Mouse (Mus musculus) kidney, embryonic 14.5 days (tissue): Measurements from ENCODE around the gene Astn1. TPM values are rescaled to one million over a fixed set of nuclear protein-coding genes. Genes with fewer than 3 reads are reported as not detected.
A peak's percentile ranks its signal among the peaks of the same experiment; 100 is the strongest.

Experiments used
- ATAC-seq: fragments of 200-750 bp; cut with Nextera tagmentation; 2 replicates; pipeline ENCODE4 v1.8.0; 2017; ENCODE audit warnings: moderate number of reproducible peaks, mild to moderate bottlenecking, moderate TSS enrichment, moderate library complexity; ENCODE audit not compliant: low FRiP score, low TSS enrichment
- H3K27ac ChIP-seq: fragments of 300-500 bp; sonication (generic); 2 replicates; pipeline ENCODE4 v1.5.1; 2014; ENCODE audit warnings: low read depth, mild to moderate bottlenecking, low read length, moderate library complexity, mixed read lengths
- H3K27me3 ChIP-seq: fragments of 300-500 bp; sonication (generic); 2 replicates; pipeline ENCODE4 v1.6.1; 2014; ENCODE audit warnings: mild to moderate bottlenecking, low read length; ENCODE audit not compliant: control insufficient read depth, insufficient read depth
- H3K36me3 ChIP-seq: fragments of 300-500 bp; sonication (generic); 2 replicates; pipeline ENCODE4 v1.6.1; 2014; ENCODE audit warnings: low read length, mixed read lengths; ENCODE audit not compliant: control insufficient read depth, insufficient read depth
- H3K4me1 ChIP-seq: fragments of 300-500 bp; sonication (generic); 2 replicates; pipeline ENCODE4 v1.6.1; 2014; ENCODE audit warnings: low read length, mixed read lengths; ENCODE audit not compliant: control insufficient read depth, insufficient read depth
- H3K4me2 ChIP-seq: fragments of 300-500 bp; sonication (generic); replicated peaks from 2 replicates; pipeline ENCODE4 v1.6.1; 2014; ENCODE audit warnings: low read depth, mild to moderate bottlenecking, low read length
- H3K4me3 ChIP-seq: fragments of 300-500 bp; sonication (generic); 2 replicates; pipeline ENCODE4 v1.5.1; 2014; ENCODE audit warnings: mild to moderate bottlenecking, low read length
- H3K9ac ChIP-seq: fragments of 300-500 bp; sonication (generic); 2 replicates; pipeline ENCODE4 v1.6.1; 2014; ENCODE audit warnings: low read depth, mild to moderate bottlenecking, low read length, moderate library complexity
- H3K9me3 ChIP-seq: fragments of 300-500 bp; sonication (generic); 2 replicates; pipeline ENCODE4 v1.6.1; 2016; ENCODE audit warnings: low read length; ENCODE audit not compliant: control insufficient read depth
- WGBS: fragments of 180-500 bp; shearing (Covaris S2); extraction: QIAGEN DNeasy Blood & Tissue Kit; methylation state at CpG from one replicate; pipeline ENCODE4 v1.1.7; 2014; 5-methylcytosine and 5-hydroxymethylcytosine counted together
- microRNA counts: library from miRNA; unstranded; fragments of <30 nt; microRNA quantifications from one replicate; lab custom pipeline; 2017
- microRNA-seq: library from miRNA; unstranded; fragments of <30 nt; microRNA quantifications from one replicate; pipeline ENCODE4, GENCODE M21; 2016
- polyA plus RNA-seq: library from polyadenylated mRNA; unstranded; fragments of >200 nt; fragmentation: Nextera tagmentation; extraction: Ambion mirVana; gene quantifications from 2 replicates; pipeline ENCODE4 v1.2.1, GENCODE M21; 2014

Astn1 gene
- polyA plus RNA-seq, 1 experiment from 2014 or later, result 1.3 TPM

DNA sequence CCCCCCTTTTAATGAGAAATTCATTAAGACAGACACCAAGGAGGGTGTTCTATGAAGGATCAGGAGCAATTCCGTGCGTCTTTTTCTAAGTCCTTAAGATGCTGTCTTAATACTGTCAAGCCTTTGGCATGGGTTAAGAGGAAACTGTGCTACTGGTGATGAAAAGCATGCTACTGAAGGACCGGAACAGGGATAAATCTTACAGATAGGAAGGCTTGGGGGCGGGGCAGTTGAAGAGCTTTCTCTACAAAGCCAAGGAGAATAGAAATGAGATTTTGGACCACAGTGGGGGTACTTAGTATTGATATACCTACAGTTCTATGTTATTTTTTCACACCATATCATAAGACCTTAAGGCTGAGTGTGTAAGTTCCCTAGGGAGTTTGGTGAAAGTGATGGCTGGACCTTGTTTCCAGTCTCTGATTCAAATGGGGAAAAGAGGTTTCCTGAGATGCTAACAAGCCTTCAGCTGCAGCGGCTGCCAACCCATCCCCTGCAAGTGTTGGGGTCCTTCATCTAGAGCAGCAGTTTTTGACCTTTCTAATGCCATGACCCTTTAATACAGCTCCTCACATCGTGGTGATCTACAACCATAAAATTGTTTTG, 378.2 kb downstream of the Astn1 start:
- Histone ChIP-seq H3K27me3 (no peaks in the 10 kb centered on the region), H3K4me1 (no peaks in the 10 kb centered on the region), H3K4me3 (no peak overlapping the region), H3K9me3 (no peaks in the 10 kb centered on the region), H3K27ac (no peak overlapping the region), H3K36me3 (no peaks in the 10 kb centered on the region), H3K4me2 (no peak overlapping the region), H3K9ac (no peak overlapping the region)
- WGBS, result 74% methylated on average over 6 of the region's 6 CpGs
- ATAC-seq, result no peak

DNA sequence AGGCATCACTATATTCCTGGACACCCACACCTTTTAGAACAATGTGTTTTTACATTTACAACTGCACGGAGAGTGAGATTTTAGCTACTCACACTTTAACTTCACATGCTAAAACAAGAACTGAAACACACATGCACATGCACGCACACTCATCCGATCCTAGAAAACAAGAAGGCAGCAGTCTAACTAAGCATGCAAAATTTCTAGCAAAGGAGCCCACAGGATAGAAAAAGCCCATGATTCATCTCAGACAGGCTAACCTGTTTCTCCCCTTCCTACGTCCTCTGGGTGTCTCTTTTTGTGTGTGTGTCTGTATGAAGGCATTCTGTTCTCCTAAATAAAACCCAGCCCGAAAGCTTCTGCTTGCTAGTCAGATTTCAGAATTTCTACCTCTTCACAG, 378.9 kb downstream of the Astn1 start:
- Histone ChIP-seq H3K27me3 (no peaks in the 10 kb centered on the region), H3K4me2 (no peak overlapping the region), H3K9me3 (no peaks in the 10 kb centered on the region), H3K36me3 (no peaks in the 10 kb centered on the region), H3K4me1 (no peaks in the 10 kb centered on the region), H3K27ac (no peak overlapping the region), H3K9ac (no peak overlapping the region), H3K4me3 (no peak overlapping the region)
- WGBS, result 86% methylated on average over 5 of the region's 5 CpGs
- no peak for ATAC-seq

MicroRNAs encoded within 50 kb of the gene (microRNA counts, 519-probe panel; counts per million panel counts)
- microRNA mmu-miR-488 (lab: Ali Mortazavi, UCI), result not detected

Small RNA genes within 50 kb of the gene (microRNA-seq; reads per million reads assigned to microRNA genes)
- 5.0 reads per million, percentile 20 among the genes with 10 or more reads in this experiment for gene Mir488

Other genes with a start within 250 kb of the Astn1 start
- 0.07 and 0.11 TPM in 2 replicates for gene Brinp2, start 5.9 kb upstream of the Astn1 start, polyA plus RNA-seq